Mouse (Mus musculus) CH12.LX (cell line): ENCODE measurements around the gene Ggps1. TPM values are rescaled to one million over a fixed set of nuclear protein-coding genes. Genes with fewer than 3 reads are reported as not detected.

Experiments used
- DNase-seq: peaks from one replicate; pipeline ENCODE4 v3.0.0-alpha.2; 2013; ENCODE audit errors: extremely low read depth
- H3K27ac ChIP-seq: 2 replicates; pipeline ENCODE4 v1.5.1; 2012; ENCODE audit warnings: low read depth, mild to moderate bottlenecking, control low read depth, moderate library complexity; ENCODE audit not compliant: insufficient read depth
- H3K27me3 ChIP-seq: replicated peaks from 2 replicates; pipeline ENCODE3; 2012; ENCODE audit warnings: inconsistent platforms
- H3K36me3 ChIP-seq, 2 experiments: replicated peaks in 1 of 2; 2 replicates each; pipeline versions ENCODE3 to v1.6.1; 2012; ENCODE audit warnings: inconsistent platforms in 1 of 2, low read length in 1 of 2, mild to moderate bottlenecking in 1 of 2, mixed read lengths in 1 of 2, moderate library complexity in 1 of 2; ENCODE audit not compliant: control insufficient read depth in 1 of 2, insufficient read depth in 1 of 2
- H3K4me1 ChIP-seq, 2 experiments: 2 replicates each; pipeline ENCODE4 v1.6.1; 2012; ENCODE audit warnings: inconsistent platforms in 1 of 2, moderate library complexity in 1 of 2; ENCODE audit not compliant: insufficient read depth in 2 of 2, control insufficient read depth in 1 of 2
- H3K4me2 ChIP-seq: 2 replicates; pipeline ENCODE4 v1.6.1; 2012; ENCODE audit warnings: low read depth, mild to moderate bottlenecking, control low read depth; ENCODE audit not compliant: poor library complexity, insufficient read depth, severe bottlenecking
- H3K4me3 ChIP-seq, 3 experiments: fragments of 150-350 bp in 1 of 3; sonication (generic) in 1 of 3; replicated peaks in 1 of 3; 2 replicates each; pipeline versions ENCODE3 to v1.5.1; 2011 to 2012; ENCODE audit warnings: low read depth in 2 of 3, low read length in 2 of 3, mild to moderate bottlenecking in 2 of 3, moderate library complexity in 2 of 3, control low read depth in 1 of 3, improper control_type of control experiment in 1 of 3, inconsistent platforms in 1 of 3, mixed read lengths in 1 of 3; ENCODE audit not compliant: poor library complexity in 1 of 3
- H3K79me2 ChIP-seq: replicated peaks from 2 replicates; pipeline ENCODE4 v1.6.1; 2012; ENCODE audit warnings: mild to moderate bottlenecking, moderate library complexity; ENCODE audit not compliant: control insufficient read depth, poor library complexity, insufficient read depth, severe bottlenecking; ENCODE audit errors: extremely low read depth
- H3K9ac ChIP-seq: 2 replicates; pipeline ENCODE4 v1.6.1; 2012; ENCODE audit warnings: low read depth, mild to moderate bottlenecking, control low read depth, moderate library complexity; ENCODE audit not compliant: insufficient read depth
- H3K9me3 ChIP-seq: replicated peaks from 2 replicates; pipeline ENCODE3; 2012; ENCODE audit warnings: low read length, inconsistent platforms, mixed read lengths
- BHLHE40 ChIP-seq: IDR thresholded peaks from 2 replicates; pipeline ENCODE4 v1.6.1; 2011; ENCODE audit warnings: mild to moderate bottlenecking, low read depth, low read length, improper control_type of control experiment
- CHD1 ChIP-seq: IDR thresholded peaks from 2 replicates; pipeline ENCODE4 v1.6.1; 2012; ENCODE audit warnings: low read depth, low read length, improper control_type of control experiment, inconsistent platforms
- CHD2 ChIP-seq: IDR thresholded peaks from 2 replicates; pipeline ENCODE4 v1.6.1; 2011; ENCODE audit warnings: low read length, improper control_type of control experiment
- CTCF ChIP-seq, 2 experiments: IDR thresholded peaks in 1 of 2; conservative IDR thresholded peaks in 1 of 2; 2 replicates each; pipeline ENCODE4 v1.5.1; 2011 to 2012; ENCODE audit warnings: low read depth in 2 of 2, low read length in 2 of 2, improper control_type of control experiment in 1 of 2, inconsistent platforms in 1 of 2, mild to moderate bottlenecking in 1 of 2, moderate library complexity in 1 of 2
- ELF1 ChIP-seq: IDR thresholded peaks from 2 replicates; pipeline ENCODE4 v1.6.1; 2014; ENCODE audit warnings: low read depth, mild to moderate bottlenecking, inconsistent platforms, low read length, improper control_type of control experiment
- EP300 ChIP-seq: IDR thresholded peaks from 2 replicates; pipeline ENCODE4 v1.6.1; 2011; ENCODE audit warnings: low read length, improper control_type of control experiment
- ETS1 ChIP-seq: conservative IDR thresholded peaks from 2 replicates; pipeline ENCODE4 v1.6.1; 2012; ENCODE audit warnings: low read depth, mild to moderate bottlenecking, inconsistent platforms, low read length, improper control_type of control experiment, moderate library complexity
- GABPA ChIP-seq: IDR thresholded peaks from 2 replicates; pipeline ENCODE4 v1.6.1; 2012; ENCODE audit warnings: low read depth, low read length, improper control_type of control experiment, inconsistent platforms; ENCODE audit not compliant: insufficient replicate concordance
- HCFC1 ChIP-seq: IDR thresholded peaks from 2 replicates; pipeline ENCODE4 v1.6.1; 2012; ENCODE audit warnings: low read depth, mild to moderate bottlenecking, inconsistent platforms, low read length, improper control_type of control experiment
- IRF4 ChIP-seq: IDR thresholded peaks from 2 replicates; pipeline ENCODE4 v1.6.1; 2014; ENCODE audit warnings: low read depth, mild to moderate bottlenecking, inconsistent platforms, low read length, improper control_type of control experiment
- MAFK ChIP-seq: IDR thresholded peaks from 2 replicates; pipeline ENCODE4 v1.6.1; 2011; ENCODE audit warnings: low read length, improper control_type of control experiment; ENCODE audit not compliant: insufficient replicate concordance
- MAX ChIP-seq: IDR thresholded peaks from 2 replicates; pipeline ENCODE4 v1.6.1; 2011; ENCODE audit warnings: low read length, improper control_type of control experiment
- MAZ ChIP-seq: IDR thresholded peaks from 2 replicates; pipeline ENCODE4 v1.6.1; 2012; ENCODE audit warnings: low read depth, mild to moderate bottlenecking, inconsistent platforms, low read length, improper control_type of control experiment, moderate library complexity
- MEF2A ChIP-seq: IDR thresholded peaks from 2 replicates; pipeline ENCODE4 v1.6.1; 2014; ENCODE audit warnings: low read depth, mild to moderate bottlenecking, inconsistent platforms, low read length, improper control_type of control experiment, borderline replicate concordance
- MXI1 ChIP-seq: IDR thresholded peaks from 2 replicates; pipeline ENCODE4 v1.6.1; 2011; ENCODE audit warnings: mild to moderate bottlenecking, low read depth, low read length, improper control_type of control experiment
- MYC ChIP-seq: IDR thresholded peaks from 2 replicates; pipeline ENCODE4 v1.6.1; 2011; ENCODE audit warnings: low read depth, mild to moderate bottlenecking, improper control_type of control experiment, low read length
- NELFE ChIP-seq: IDR thresholded peaks from 2 replicates; pipeline ENCODE4 v1.6.1; 2011; ENCODE audit warnings: low read depth, low read length, improper control_type of control experiment
- NRF1 ChIP-seq: IDR thresholded peaks from 2 replicates; pipeline ENCODE4 v1.6.1; 2014; ENCODE audit warnings: low read depth, mild to moderate bottlenecking, inconsistent platforms, low read length, improper control_type of control experiment, moderate library complexity
- PAX5 ChIP-seq: IDR thresholded peaks from 2 replicates; pipeline ENCODE4 v1.6.1; 2012; ENCODE audit warnings: low read length, inconsistent platforms, mixed read lengths
- POLR2A ChIP-seq: IDR thresholded peaks from 2 replicates; pipeline ENCODE4 v1.6.1; 2011; ENCODE audit warnings: low read depth, mild to moderate bottlenecking, improper control_type of control experiment, low read length
- SIN3A ChIP-seq: IDR thresholded peaks from 2 replicates; pipeline ENCODE4 v1.6.1; 2012; ENCODE audit warnings: low read length, improper control_type of control experiment, inconsistent platforms
- SMC3 ChIP-seq: IDR thresholded peaks from 2 replicates; pipeline ENCODE4 v1.6.1; 2011; ENCODE audit warnings: low read depth, low read length, improper control_type of control experiment
- TBP ChIP-seq: conservative IDR thresholded peaks from 2 replicates; pipeline ENCODE4 v1.6.1; 2011; ENCODE audit warnings: low read depth, low read length, improper control_type of control experiment
- TCF12 ChIP-seq: IDR thresholded peaks from 2 replicates; pipeline ENCODE4 v1.6.1; 2014; ENCODE audit warnings: low read depth, mild to moderate bottlenecking, inconsistent platforms, low read length, improper control_type of control experiment
- UBTF ChIP-seq: IDR thresholded peaks from 2 replicates; pipeline ENCODE4 v1.6.1; 2012; ENCODE audit warnings: low read depth, mild to moderate bottlenecking, inconsistent platforms, low read length, improper control_type of control experiment, moderate library complexity
- USF2 ChIP-seq: conservative IDR thresholded peaks from 2 replicates; pipeline ENCODE4 v1.6.1; 2011; ENCODE audit warnings: low read depth, low read length, improper control_type of control experiment
- ZKSCAN1 ChIP-seq: IDR thresholded peaks from 2 replicates; pipeline ENCODE4 v1.6.1; 2012; ENCODE audit warnings: low read depth, inconsistent platforms, low read length, improper control_type of control experiment, borderline replicate concordance
- ZMIZ1 ChIP-seq: IDR thresholded peaks from 2 replicates; pipeline ENCODE4 v1.6.1; 2012; ENCODE audit warnings: low read depth, mild to moderate bottlenecking, inconsistent platforms, low read length, improper control_type of control experiment
- ZNF384 ChIP-seq: IDR thresholded peaks from 2 replicates; pipeline ENCODE4 v1.6.1; 2012; ENCODE audit warnings: low read depth, low read length, improper control_type of control experiment, inconsistent platforms
- dilution Hi-C: fragments of 300-500 bp; cut with MboI; formaldehyde crosslinking; loops from 2 replicates; pipeline ENCODE4 v1.14.3; 2020; ENCODE audit warnings: low sequenced_read_pairs; ENCODE audit not compliant: extremely low pct_unique_long_range_greater_than_20kb, extremely low pct_ligation_motif_present
- in situ Hi-C: fragments of 300-500 bp; cut with MboI; formaldehyde crosslinking; loops from 3 replicates; pipeline ENCODE4 v1.14.3; 2019; ENCODE audit warnings: low sequenced_read_pairs, low pct_ligation_motif_present, low pct_unique_long_range_greater_than_20kb, mixed read lengths
- polyA plus RNA-seq: library from polyadenylated mRNA; unstranded; fragments of >175 nt; gene quantifications from 2 replicates; pipeline ENCODE4 v1.2.1, GENCODE M21; 2012; ENCODE audit warnings: low read depth; ENCODE audit not compliant: insufficient read length
- total RNA-seq, 2 experiments: library from RNA; depleted of rRNA; stranded (reverse); fragments of 300-350 nt in 1 of 2; fragments of >200 nt in 1 of 2; gene quantifications; 2 replicates each; pipeline ENCODE4 v1.2.3; 2012 to 2014

Ggps1 gene
- total and polyA plus RNA-seq, 3 experiments, result 21.6 to 48.7 (median 38.0) TPM

- in situ Hi-C loops (no loop called here), dilution Hi-C loops (no loop called here)
- Histone ChIP-seq H3K4me2 (peak overlapping the region; percentile 93), H3K27me3 (no peaks in the 10 kb centered on the region), H3K9ac (peak overlapping the region; percentile 95), H3K36me3 (peaks cover 0 to 23% of the 10 kb centered on the region in 2 experiments), H3K4me1 (peaks cover 7 to 51% of the 10 kb centered on the region in 2 experiments), H3K79me2 (peaks cover 66% of the 10 kb centered on the region), H3K9me3 (no peaks in the 10 kb centered on the region), H3K4me3 (peak overlapping the region; percentile 69 to 94 (median 88))
- peak; percentile 48 for DNase-seq
- TF ChIP-seq UBTF, result no peak
- TF ChIP-seq MEF2A, result no peak
- TF ChIP-seq SMC3, result no peak
- TF ChIP-seq MAX, result no peak
- TF ChIP-seq ZKSCAN1, result no peak
- no peak for TF ChIP-seq GABPA
- no peak for TF ChIP-seq MYC
- TF ChIP-seq TBP, result no peak
- TF ChIP-seq NRF1, result no peak
- TF ChIP-seq BHLHE40, result no peak
- TF ChIP-seq ELF1, result peak; percentile 71; the same call in 1 of the 2 replicates
- no peak for TF ChIP-seq TCF12
- TF ChIP-seq CTCF (conservative IDR thresholded peaks at IDR 0.05 in 1 of 2, IDR thresholded peaks at IDR 0.05 in 1 of 2; ENCODE audit: low read depth in 2 of 2, low read length in 2 of 2), result no peak
- TF ChIP-seq ZNF384, result no peak
- no peak; the same call in 1 of the 2 replicates for TF ChIP-seq CHD1
- TF ChIP-seq NELFE, result no peak
- TF ChIP-seq PAX5, result no peak
- TF ChIP-seq ZMIZ1, result no peak
- no peak for TF ChIP-seq USF2
- no peak for TF ChIP-seq IRF4
- no peak for TF ChIP-seq MAZ
- no peak for TF ChIP-seq EP300
- no peak for TF ChIP-seq MAFK
- 0 out of 2 replicates have a peak, but pooled peaks have one; percentile 20 for TF ChIP-seq ETS1
- TF ChIP-seq CHD2, result no peak
- no peak for TF ChIP-seq HCFC1
- no peak for TF ChIP-seq POLR2A
- TF ChIP-seq SIN3A, result 0 out of 2 replicates have a peak, but pooled peaks have one; percentile 62
- 0 out of 2 replicates have a peak, but pooled peaks have one; percentile 15 for TF ChIP-seq MXI1
- TF ChIP-seq, all 38 proteins: peak for 4
- H3K27ac ChIP-seq, result peak overlapping the region; percentile 45
Measured at GRCm38 (mm10) chr13:14064341-14065027, 1.2 kb upstream of the Ggps1 start.
